Mouse (Mus musculus): Measurements from ENCODE around the gene Smarcc2. TPM values are rescaled to one million over a fixed set of nuclear protein-coding genes. Genes with fewer than 3 reads are reported as not detected.
A peak's percentile ranks its signal among the peaks of the same experiment; 100 is the strongest.

Smarcc2 gene
- polyA plus RNA-seq, 1 experiment from 2014 or later = 109 TPM

- Histone ChIP-seq H3K4me2 (ENCODE audit: low read depth, low read length) (no peak overlapping the region), H3K27ac (replicated peaks; ENCODE audit: low read depth, low read length) (no peak overlapping the region), H3K9ac (replicated peaks; ENCODE audit: low read length) (no peak overlapping the region), H3K9me3 (replicated peaks; ENCODE audit: control insufficient read depth, low read length) (no peaks in the 10 kb centered on the region), H3K36me3 (replicated peaks; ENCODE audit: control insufficient read depth, insufficient read depth, low read depth, low read length) (peaks cover 10% of the 10 kb centered on the region), H3K4me1 (ENCODE audit: control insufficient read depth, insufficient read depth, low read length) (no peaks in the 10 kb centered on the region), H3K4me3 (ENCODE audit: low read depth, low read length) (no peak overlapping the region), H3K27me3 (ENCODE audit: control insufficient read depth, insufficient read depth, low read length) (no peaks in the 10 kb centered on the region)
- 83% methylated on average over 5 of the region's 5 CpGs for WGBS
- ATAC-seq (replicated peaks; ENCODE audit: insufficient number of reproducible peaks, low FRiP score, low TSS enrichment, low read depth) (no peak), DNase-seq (ENCODE audit: low spot score) (no peak)
These were observed 44.2 kb upstream of the Smarcc2 start for GRCm38 (mm10) chr10:128414848-128415247.

- no peak for ATAC-seq (replicated peaks; ENCODE audit: insufficient number of reproducible peaks, low FRiP score, low TSS enrichment, low read depth)
- H3K4me3 ChIP-seq (ENCODE audit: low read depth, low read length) = no peak overlapping the region
- no peaks in the 10 kb centered on the region for H3K27me3 ChIP-seq (ENCODE audit: control insufficient read depth, insufficient read depth, low read length)
- no peak for DNase-seq (ENCODE audit: low spot score)
- H3K4me2 ChIP-seq (ENCODE audit: low read depth, low read length) = no peak overlapping the region
- no peaks in the 10 kb centered on the region for H3K4me1 ChIP-seq (ENCODE audit: control insufficient read depth, insufficient read depth, low read length)
- no peak overlapping the region for H3K9ac ChIP-seq (replicated peaks; ENCODE audit: low read length)
- 92% methylated on average over 5 of the region's 5 CpGs for WGBS
- peaks cover 10% of the 10 kb centered on the region for H3K36me3 ChIP-seq (replicated peaks; ENCODE audit: control insufficient read depth, insufficient read depth, low read depth, low read length)
- no peak overlapping the region for H3K27ac ChIP-seq (replicated peaks; ENCODE audit: low read depth, low read length)
- no peaks in the 10 kb centered on the region for H3K9me3 ChIP-seq (replicated peaks; ENCODE audit: control insufficient read depth, low read length)
These were observed 36.6 kb upstream of the Smarcc2 start for GRCm38 (mm10) chr10:128422426-128422825.

- no peaks in the 10 kb centered on the region for H3K9me3 ChIP-seq (replicated peaks; ENCODE audit: control insufficient read depth, low read length)
- H3K4me3 ChIP-seq (ENCODE audit: low read depth, low read length) = no peak overlapping the region
- no peak overlapping the region for H3K27ac ChIP-seq (replicated peaks; ENCODE audit: low read depth, low read length)
- no peaks in the 10 kb centered on the region for H3K27me3 ChIP-seq (ENCODE audit: control insufficient read depth, insufficient read depth, low read length)
- WGBS = 57% methylated on average over 7 of the region's 7 CpGs
- ATAC-seq (replicated peaks; ENCODE audit: insufficient number of reproducible peaks, low FRiP score, low TSS enrichment, low read depth) = no peak
- H3K9ac ChIP-seq (replicated peaks; ENCODE audit: low read length) = no peak overlapping the region
- peak; percentile 42 for DNase-seq (ENCODE audit: low spot score)
- H3K36me3 ChIP-seq (replicated peaks; ENCODE audit: control insufficient read depth, insufficient read depth, low read depth, low read length) = peaks cover 3% of the 10 kb centered on the region
- no peaks in the 10 kb centered on the region for H3K4me1 ChIP-seq (ENCODE audit: control insufficient read depth, insufficient read depth, low read length)
- H3K4me2 ChIP-seq (ENCODE audit: low read depth, low read length) = no peak overlapping the region
These were observed 34.4 kb upstream of the Smarcc2 start for GRCm38 (mm10) chr10:128424604-128425003.

GRCm38 (mm10) chr10:128425260-128425659 is 33.8 kb upstream of the Smarcc2 start:
- ATAC-seq (replicated peaks; ENCODE audit: insufficient number of reproducible peaks, low FRiP score, low TSS enrichment, low read depth) (no peak), DNase-seq (ENCODE audit: low spot score) (no peak)
- Histone ChIP-seq H3K9me3 (replicated peaks; ENCODE audit: control insufficient read depth, low read length) (no peaks in the 10 kb centered on the region), H3K4me1 (ENCODE audit: control insufficient read depth, insufficient read depth, low read length) (no peaks in the 10 kb centered on the region), H3K4me3 (ENCODE audit: low read depth, low read length) (no peak overlapping the region), H3K27me3 (ENCODE audit: control insufficient read depth, insufficient read depth, low read length) (no peaks in the 10 kb centered on the region), H3K4me2 (ENCODE audit: low read depth, low read length) (no peak overlapping the region), H3K27ac (replicated peaks; ENCODE audit: low read depth, low read length) (no peak overlapping the region), H3K9ac (replicated peaks; ENCODE audit: low read length) (no peak overlapping the region), H3K36me3 (replicated peaks; ENCODE audit: control insufficient read depth, insufficient read depth, low read depth, low read length) (peaks cover 2% of the 10 kb centered on the region)
- 91% methylated on average over 3 of the region's 3 CpGs for WGBS

GRCm38 (mm10) chr10:128429052-128429451 is 30.0 kb upstream of the Smarcc2 start:
- Histone ChIP-seq H3K4me1 (ENCODE audit: control insufficient read depth, insufficient read depth, low read length) (no peaks in the 10 kb centered on the region), H3K27me3 (ENCODE audit: control insufficient read depth, insufficient read depth, low read length) (no peaks in the 10 kb centered on the region), H3K4me2 (ENCODE audit: low read depth, low read length) (no peak overlapping the region), H3K36me3 (replicated peaks; ENCODE audit: control insufficient read depth, insufficient read depth, low read depth, low read length) (no peaks in the 10 kb centered on the region; the same call in none of the 2 replicates), H3K9me3 (replicated peaks; ENCODE audit: control insufficient read depth, low read length) (no peaks in the 10 kb centered on the region), H3K4me3 (ENCODE audit: low read depth, low read length) (no peak overlapping the region), H3K9ac (replicated peaks; ENCODE audit: low read length) (no peak overlapping the region), H3K27ac (replicated peaks; ENCODE audit: low read depth, low read length) (no peak overlapping the region)
- DNase-seq (ENCODE audit: low spot score) (no peak), ATAC-seq (replicated peaks; ENCODE audit: insufficient number of reproducible peaks, low FRiP score, low TSS enrichment, low read depth) (no peak)
- WGBS = 91% methylated on average over 5 of the region's 5 CpGs

GRCm38 (mm10) chr10:128429454-128429853 is 29.6 kb upstream of the Smarcc2 start:
- Histone ChIP-seq H3K4me1 (ENCODE audit: control insufficient read depth, insufficient read depth, low read length) (no peaks in the 10 kb centered on the region), H3K36me3 (replicated peaks; ENCODE audit: control insufficient read depth, insufficient read depth, low read depth, low read length) (no peaks in the 10 kb centered on the region; the same call in none of the 2 replicates), H3K4me2 (ENCODE audit: low read depth, low read length) (no peak overlapping the region), H3K9me3 (replicated peaks; ENCODE audit: control insufficient read depth, low read length) (no peaks in the 10 kb centered on the region), H3K4me3 (ENCODE audit: low read depth, low read length) (no peak overlapping the region), H3K27me3 (ENCODE audit: control insufficient read depth, insufficient read depth, low read length) (no peaks in the 10 kb centered on the region), H3K27ac (replicated peaks; ENCODE audit: low read depth, low read length) (no peak overlapping the region), H3K9ac (replicated peaks; ENCODE audit: low read length) (no peak overlapping the region)
- DNase-seq (ENCODE audit: low spot score) = no peak
- WGBS = 88% methylated on average over 4 of the region's 4 CpGs
- no peak for ATAC-seq (replicated peaks; ENCODE audit: insufficient number of reproducible peaks, low FRiP score, low TSS enrichment, low read depth)

- no peak overlapping the region for H3K9ac ChIP-seq (replicated peaks; ENCODE audit: low read length)
- ATAC-seq (replicated peaks; ENCODE audit: insufficient number of reproducible peaks, low FRiP score, low TSS enrichment, low read depth) (no peak), DNase-seq (ENCODE audit: low spot score) (no peak)
- H3K4me2 ChIP-seq (ENCODE audit: low read depth, low read length) = no peak overlapping the region
- H3K27me3 ChIP-seq (ENCODE audit: control insufficient read depth, insufficient read depth, low read length) = no peaks in the 10 kb centered on the region
- no peaks in the 10 kb centered on the region for H3K9me3 ChIP-seq (replicated peaks; ENCODE audit: control insufficient read depth, low read length)
- WGBS = 95% methylated on average over 2 of the region's 2 CpGs
- no peaks in the 10 kb centered on the region for H3K4me1 ChIP-seq (ENCODE audit: control insufficient read depth, insufficient read depth, low read length)
- peaks cover 12% of the 10 kb centered on the region for H3K36me3 ChIP-seq (replicated peaks; ENCODE audit: control insufficient read depth, insufficient read depth, low read depth, low read length)
- H3K27ac ChIP-seq (replicated peaks; ENCODE audit: low read depth, low read length) = no peak overlapping the region
- no peak overlapping the region for H3K4me3 ChIP-seq (ENCODE audit: low read depth, low read length)
These were observed 25.6 kb upstream of the Smarcc2 start for GRCm38 (mm10) chr10:128433417-128433816.

DNA sequence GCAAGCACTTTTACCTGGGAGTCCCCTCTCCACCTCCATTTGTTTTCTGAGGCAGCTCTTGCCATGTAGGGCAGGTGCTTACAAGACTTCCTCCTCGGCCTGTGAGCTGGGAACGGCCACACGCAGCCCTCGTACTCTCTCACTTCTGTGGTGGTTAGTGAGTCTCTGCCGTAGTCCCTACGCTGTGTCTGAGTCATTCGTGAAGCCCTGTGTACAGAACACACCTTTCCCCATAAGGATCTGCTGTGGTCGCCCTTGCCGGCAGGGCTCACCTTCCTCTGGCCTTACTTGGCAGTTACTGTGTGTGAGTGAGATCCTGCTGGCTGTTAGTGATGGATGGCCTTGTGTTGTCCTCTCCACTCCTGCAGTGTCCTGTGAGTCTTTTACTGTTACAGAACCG is 24.4 kb upstream of the Smarcc2 start:
- H3K27me3 ChIP-seq (ENCODE audit: control insufficient read depth, insufficient read depth, low read length) = no peaks in the 10 kb centered on the region
- WGBS = 91% methylated on average over 10 of the region's 10 CpGs
- no peak overlapping the region for H3K4me3 ChIP-seq (ENCODE audit: low read depth, low read length)
- DNase-seq (ENCODE audit: low spot score) = no peak
- no peak for ATAC-seq (replicated peaks; ENCODE audit: insufficient number of reproducible peaks, low FRiP score, low TSS enrichment, low read depth)
- no peak overlapping the region for H3K9ac ChIP-seq (replicated peaks; ENCODE audit: low read length)
- no peak overlapping the region for H3K27ac ChIP-seq (replicated peaks; ENCODE audit: low read depth, low read length)
- no peaks in the 10 kb centered on the region for H3K9me3 ChIP-seq (replicated peaks; ENCODE audit: control insufficient read depth, low read length)
- no peak overlapping the region for H3K4me2 ChIP-seq (ENCODE audit: low read depth, low read length)
- H3K36me3 ChIP-seq (replicated peaks; ENCODE audit: control insufficient read depth, insufficient read depth, low read depth, low read length) = peaks cover 13% of the 10 kb centered on the region
- H3K4me1 ChIP-seq (ENCODE audit: control insufficient read depth, insufficient read depth, low read length) = no peaks in the 10 kb centered on the region
